Mouse (Mus musculus): ENCODE data around the gene Wdr37.

DNA sequence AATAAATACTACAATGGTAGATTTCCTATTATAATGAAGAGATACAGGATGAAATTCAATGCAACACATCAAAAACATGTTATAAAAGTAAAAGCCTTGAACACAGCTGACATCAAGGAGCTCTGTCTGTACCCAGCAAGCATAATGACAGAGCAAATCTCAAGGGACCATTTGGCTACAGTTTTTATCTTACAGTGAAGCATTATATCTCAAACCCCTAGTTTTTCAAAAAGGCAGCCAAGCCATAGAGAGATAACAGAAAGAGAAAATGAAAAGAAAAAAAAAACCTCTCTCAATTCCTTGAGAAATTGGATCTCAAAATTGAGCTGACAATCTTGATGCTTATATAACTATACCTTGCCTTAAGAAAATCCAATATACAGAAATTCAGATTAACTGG is 41.0 kb downstream of the Wdr37 start:
- TF ChIP-seq MAFK (IDR thresholded peaks at IDR 0.05; ENCODE audit: insufficient read depth, low read depth, low read length) (no peak), HCFC1 (IDR thresholded peaks at IDR 0.05; ENCODE audit: borderline replicate concordance, insufficient read depth, low read length) (no peak), CHD2 (IDR thresholded peaks at IDR 0.05; ENCODE audit: low read depth, low read length) (no peak), ZNF384 (IDR thresholded peaks at IDR 0.05; ENCODE audit: low read depth, low read length) (no peak), ZC3H11A (IDR thresholded peaks at IDR 0.05; ENCODE audit: borderline replicate concordance, low read depth, low read length) (no peak)
